Mouse (Mus musculus): Measurements from ENCODE around the gene Katnb1. TPM values are rescaled to one million over a fixed set of nuclear protein-coding genes. Genes with fewer than 3 reads are reported as not detected.
A peak's percentile ranks its signal among the peaks of the same experiment; 100 is the strongest.

The Katnb1 gene
- polyA plus RNA-seq, 1 experiment from 2014 or later, result 29.5 TPM

DNA sequence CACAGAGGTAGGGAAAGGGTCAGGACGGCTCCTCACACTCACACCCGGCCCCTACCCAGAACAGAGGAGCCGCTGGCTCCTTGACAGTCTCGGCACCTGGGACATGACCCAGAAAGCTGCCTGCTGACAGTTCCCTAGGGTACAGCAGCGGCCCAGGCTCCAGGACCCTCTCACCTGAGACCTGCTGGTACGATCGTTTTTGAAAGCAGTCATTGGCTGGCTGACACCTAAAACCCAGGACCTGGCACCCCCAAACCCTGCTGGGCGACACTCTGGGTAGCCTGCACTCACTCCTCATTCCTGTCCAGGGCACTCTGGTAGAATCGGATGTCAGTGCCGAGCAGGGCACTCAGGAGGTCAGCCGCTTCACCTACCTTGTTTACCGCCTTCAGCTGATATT is 56.2 kb downstream of the Katnb1 start:
- peaks cover 48% of the 10 kb centered on the region for H3K4me1 ChIP-seq (ENCODE audit: insufficient read depth, low read length)
- H3K4me3 ChIP-seq (ENCODE audit: low read length), result peak overlapping the region; percentile 39
- no peaks in the 10 kb centered on the region for H3K9me3 ChIP-seq (ENCODE audit: low read length)
- peak overlapping the region; percentile 53 for H3K9ac ChIP-seq (replicated peaks; ENCODE audit: low read length)
- no peaks in the 10 kb centered on the region for H3K27me3 ChIP-seq (ENCODE audit: insufficient read depth, low read length)
- WGBS, result 30% methylated on average over 12 of the region's 12 CpGs
- H3K4me2 ChIP-seq (replicated peaks; ENCODE audit: low read depth, low read length), result peak overlapping the region; percentile 64
- ATAC-seq (ENCODE audit: low FRiP score, low TSS enrichment), result no peak; the same call in 1 of the 2 replicates
- peak overlapping the region; percentile 28; the same call in 1 of the 2 replicates for H3K27ac ChIP-seq (ENCODE audit: low read length)
- H3K36me3 ChIP-seq (ENCODE audit: insufficient read depth, low read length), result peaks cover 19% of the 10 kb centered on the region; the same call in 1 of the 2 replicates

DNA sequence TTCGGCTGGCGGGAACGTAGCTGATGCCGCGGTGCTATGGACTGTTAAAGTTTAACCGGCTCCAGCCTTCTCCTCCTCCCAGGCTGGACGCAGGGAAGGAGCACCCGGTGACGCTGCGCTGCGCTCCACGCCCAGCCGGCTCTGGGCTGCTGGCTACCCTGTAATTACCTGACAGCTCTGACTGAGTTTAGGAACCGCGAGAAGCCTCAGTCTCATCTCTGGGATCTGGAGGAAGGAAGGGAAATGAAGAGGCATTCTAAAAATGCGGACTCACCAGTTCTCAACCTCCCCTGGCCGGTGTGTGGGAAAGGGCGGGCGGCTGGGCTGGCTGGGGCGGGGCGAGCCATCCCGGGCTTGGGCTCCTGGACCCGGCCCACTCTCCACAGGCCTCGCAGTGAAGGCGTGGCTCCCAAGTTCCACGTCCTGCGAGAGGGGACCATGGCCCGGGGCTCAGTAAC is 56.7 kb downstream of the Katnb1 start:
- ATAC-seq (ENCODE audit: low FRiP score, low TSS enrichment), result peak; percentile 72
- Histone ChIP-seq H3K27me3 (ENCODE audit: insufficient read depth, low read length) (no peaks in the 10 kb centered on the region), H3K9me3 (ENCODE audit: low read length) (no peaks in the 10 kb centered on the region), H3K9ac (replicated peaks; ENCODE audit: low read length) (peak overlapping the region; percentile 53), H3K27ac (ENCODE audit: low read length) (peak overlapping the region; percentile 28), H3K4me1 (ENCODE audit: insufficient read depth, low read length) (peaks cover 51% of the 10 kb centered on the region), H3K4me2 (replicated peaks; ENCODE audit: low read depth, low read length) (peak overlapping the region; percentile 64), H3K36me3 (ENCODE audit: insufficient read depth, low read length) (peaks cover 16% of the 10 kb centered on the region; the same call in 1 of the 2 replicates), H3K4me3 (ENCODE audit: low read length) (peak overlapping the region; percentile 39)
- 5% methylated on average over 28 of the region's 28 CpGs for WGBS

DNA sequence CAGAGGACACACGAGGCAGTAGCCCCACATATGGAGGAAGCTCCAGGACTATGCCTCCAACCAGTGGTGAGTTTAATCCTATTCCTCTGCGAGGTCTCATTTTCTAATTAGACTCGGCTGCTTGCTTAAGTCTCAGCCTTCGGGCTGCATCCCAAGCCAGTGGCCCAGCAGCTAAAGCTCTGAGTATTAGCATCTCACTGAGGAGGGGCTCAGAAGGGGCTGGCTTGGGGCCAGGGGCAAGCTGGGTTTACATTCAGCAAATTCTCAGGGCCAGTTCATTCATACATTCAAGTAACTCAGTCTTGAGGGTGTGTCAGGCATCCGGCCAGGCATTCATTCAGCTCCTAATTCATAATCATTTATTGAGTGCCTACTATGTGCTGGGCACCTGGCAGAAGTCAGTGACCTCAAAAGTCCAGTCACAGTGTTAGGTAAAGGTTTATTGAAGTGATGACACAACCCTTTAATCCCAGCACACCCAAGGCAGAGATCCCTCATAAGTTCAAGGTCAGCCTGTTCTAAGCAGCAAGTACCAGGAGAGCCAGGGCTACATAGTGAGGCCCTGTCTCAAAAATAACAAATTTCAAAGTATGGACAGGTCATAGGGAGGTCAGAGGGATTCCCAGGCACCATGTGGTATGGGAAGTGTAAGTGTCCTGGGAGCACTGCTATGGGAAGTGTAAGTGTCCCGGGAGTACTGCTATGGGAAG is 57.5 kb downstream of the Katnb1 start:
- Histone ChIP-seq H3K4me3 (ENCODE audit: low read length) (peak overlapping the region; percentile 39), H3K9me3 (ENCODE audit: low read length) (no peaks in the 10 kb centered on the region), H3K27me3 (ENCODE audit: insufficient read depth, low read length) (no peaks in the 10 kb centered on the region), H3K27ac (ENCODE audit: low read length) (peak overlapping the region; percentile 23), H3K4me2 (replicated peaks; ENCODE audit: low read depth, low read length) (peak overlapping the region; percentile 64), H3K36me3 (ENCODE audit: insufficient read depth, low read length) (peaks cover 11% of the 10 kb centered on the region; the same call in 1 of the 2 replicates), H3K9ac (replicated peaks; ENCODE audit: low read length) (0 out of 2 replicates have a peak overlapping the region, but pooled peaks have one; percentile 53), H3K4me1 (ENCODE audit: insufficient read depth, low read length) (peaks cover 59% of the 10 kb centered on the region)
- 23% methylated on average over 6 of the region's 6 CpGs for WGBS
- no peak for ATAC-seq (ENCODE audit: low FRiP score, low TSS enrichment)

DNA sequence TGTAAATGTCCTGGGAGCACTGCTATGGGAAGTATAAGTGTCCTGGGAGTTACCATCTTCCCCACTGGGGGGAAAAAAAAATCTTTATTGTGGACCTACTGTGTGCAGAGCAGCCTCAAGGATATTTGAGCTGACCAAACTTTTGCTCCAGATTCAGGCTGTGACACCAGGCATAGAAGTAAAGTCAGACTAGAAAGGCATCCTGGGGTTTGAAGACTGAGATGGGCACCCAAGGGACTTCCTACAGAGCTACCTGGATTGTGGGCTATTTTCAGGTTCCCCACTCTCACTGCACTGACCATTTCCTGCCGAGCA is 58.0 kb downstream of the Katnb1 start:
- peaks cover 62% of the 10 kb centered on the region for H3K4me1 ChIP-seq (ENCODE audit: insufficient read depth, low read length)
- no peak overlapping the region for H3K27ac ChIP-seq (ENCODE audit: low read length)
- 0 out of 2 replicates have a peak, but pooled peaks cover 8% of the 10 kb centered on the region for H3K36me3 ChIP-seq (ENCODE audit: insufficient read depth, low read length)
- WGBS, result 59% methylated on average over 1 of the region's 1 CpGs
- H3K9me3 ChIP-seq (ENCODE audit: low read length), result no peaks in the 10 kb centered on the region
- H3K4me3 ChIP-seq (ENCODE audit: low read length), result no peak overlapping the region
- H3K27me3 ChIP-seq (ENCODE audit: insufficient read depth, low read length), result no peaks in the 10 kb centered on the region
- no peak overlapping the region for H3K4me2 ChIP-seq (replicated peaks; ENCODE audit: low read depth, low read length)
- no peak for ATAC-seq (ENCODE audit: low FRiP score, low TSS enrichment)
- no peak overlapping the region for H3K9ac ChIP-seq (replicated peaks; ENCODE audit: low read length)

DNA sequence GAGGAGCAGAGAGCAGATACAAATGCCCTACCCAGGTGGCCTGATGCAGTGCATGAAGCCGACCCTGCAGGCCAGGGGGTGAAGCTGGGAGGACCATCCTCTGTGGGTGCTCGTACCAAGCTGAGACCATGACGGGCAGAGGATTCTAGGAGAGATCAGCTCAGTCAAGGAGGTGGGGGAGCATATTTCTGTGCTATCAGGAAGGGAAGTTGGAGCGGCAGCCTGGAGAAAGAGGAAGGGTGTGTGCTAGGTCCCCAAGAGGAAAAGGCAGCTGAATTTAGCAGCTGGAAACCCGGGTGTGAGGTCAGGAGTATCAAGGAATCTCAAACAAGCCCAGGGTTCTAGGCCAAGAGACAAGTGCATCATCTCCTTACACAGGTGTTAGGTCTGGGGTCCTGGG is 59.6 kb downstream of the Katnb1 start:
- H3K4me2 ChIP-seq (replicated peaks; ENCODE audit: low read depth, low read length), result peak overlapping the region; percentile 88
- peak overlapping the region; percentile 44 for H3K27ac ChIP-seq (ENCODE audit: low read length)
- H3K4me1 ChIP-seq (ENCODE audit: insufficient read depth, low read length), result peaks cover 72% of the 10 kb centered on the region
- WGBS, result 49% methylated on average over 5 of the region's 5 CpGs
- no peaks in the 10 kb centered on the region for H3K9me3 ChIP-seq (ENCODE audit: low read length)
- H3K27me3 ChIP-seq (ENCODE audit: insufficient read depth, low read length), result no peaks in the 10 kb centered on the region
- no peaks in the 10 kb centered on the region for H3K36me3 ChIP-seq (ENCODE audit: insufficient read depth, low read length)
- H3K4me3 ChIP-seq (ENCODE audit: low read length), result no peak overlapping the region
- H3K9ac ChIP-seq (replicated peaks; ENCODE audit: low read length), result no peak overlapping the region
- no peak for ATAC-seq (ENCODE audit: low FRiP score, low TSS enrichment)

DNA sequence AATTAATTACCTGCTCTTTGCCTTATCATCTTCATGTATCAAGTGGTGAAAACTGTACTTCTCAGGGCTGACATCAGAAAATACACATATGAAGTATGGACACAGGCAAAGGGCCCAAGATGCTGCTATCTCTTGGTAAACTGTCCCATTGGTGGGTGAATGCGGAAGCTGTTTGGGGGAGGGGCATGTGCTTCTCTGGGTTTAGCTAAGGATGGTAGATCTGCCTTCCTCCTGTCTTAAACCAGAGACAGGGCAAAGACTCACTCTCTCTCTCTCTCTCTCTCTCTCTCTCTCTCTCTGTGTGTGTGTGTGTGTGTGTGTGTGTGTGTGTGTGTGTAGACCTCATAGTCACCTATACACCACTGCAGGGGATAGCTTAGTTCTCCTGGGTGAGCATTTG is 60.0 kb downstream of the Katnb1 start:
- Histone ChIP-seq H3K4me1 (ENCODE audit: insufficient read depth, low read length) (peaks cover 72% of the 10 kb centered on the region), H3K9ac (replicated peaks; ENCODE audit: low read length) (peak overlapping the region; percentile 87; the same call in 1 of the 2 replicates)

DNA sequence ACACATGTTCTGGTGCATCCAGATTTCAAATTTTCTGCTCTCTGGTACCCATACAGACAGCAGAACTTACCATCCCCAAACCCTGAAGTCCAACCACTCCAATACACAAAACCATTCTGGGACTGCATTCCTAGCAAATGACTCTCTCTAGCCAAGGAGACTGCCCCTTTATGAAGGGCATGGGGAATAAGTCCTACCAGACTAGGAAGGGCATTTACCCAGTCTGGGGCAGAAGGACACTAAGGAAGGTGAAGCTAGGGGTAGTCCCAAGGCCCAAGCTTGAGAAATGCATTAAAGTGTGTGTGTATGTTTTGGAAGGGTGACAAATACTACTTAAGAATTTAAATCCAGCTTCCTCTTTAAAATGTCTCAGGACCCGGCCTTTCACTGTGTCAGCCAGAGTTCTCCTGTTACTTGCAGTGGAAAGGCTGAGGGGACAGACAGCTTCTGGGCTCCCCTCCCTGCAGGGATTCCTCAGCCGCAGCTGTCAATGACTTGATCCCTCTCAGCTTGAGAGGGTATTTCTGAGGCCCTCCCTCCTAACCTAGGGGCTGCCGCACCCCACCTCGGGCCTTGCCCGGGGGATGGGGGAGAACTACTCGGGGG is 60.6 kb downstream of the Katnb1 start:
- Histone ChIP-seq H3K4me2 (replicated peaks; ENCODE audit: low read depth, low read length) (peak overlapping the region; percentile 88), H3K4me1 (ENCODE audit: insufficient read depth, low read length) (peaks cover 72% of the 10 kb centered on the region), H3K27ac (ENCODE audit: low read length) (peak overlapping the region; percentile 88), H3K9ac (replicated peaks; ENCODE audit: low read length) (peak overlapping the region; percentile 87), H3K36me3 (ENCODE audit: insufficient read depth, low read length) (no peaks in the 10 kb centered on the region), H3K4me3 (ENCODE audit: low read length) (peak overlapping the region; percentile 70), H3K9me3 (ENCODE audit: low read length) (no peaks in the 10 kb centered on the region), H3K27me3 (ENCODE audit: insufficient read depth, low read length) (no peaks in the 10 kb centered on the region)
- ATAC-seq (ENCODE audit: low FRiP score, low TSS enrichment), result peak; percentile 36; the same call in 1 of the 2 replicates
- WGBS, result 0% methylated on average over 6 of the region's 6 CpGs

More for the DNA sequence above, 60.0 kb downstream of the Katnb1 start:
- 94% methylated on average over 1 of the region's 1 CpGs for WGBS
- peak overlapping the region; percentile 88 for H3K4me2 ChIP-seq (replicated peaks; ENCODE audit: low read depth, low read length)
- peak overlapping the region; percentile 70 for H3K4me3 ChIP-seq (ENCODE audit: low read length)
- H3K27ac ChIP-seq (ENCODE audit: low read length), result peak overlapping the region; percentile 88
- no peak for ATAC-seq (ENCODE audit: low FRiP score, low TSS enrichment)
- no peaks in the 10 kb centered on the region for H3K9me3 ChIP-seq (ENCODE audit: low read length)
- no peaks in the 10 kb centered on the region for H3K27me3 ChIP-seq (ENCODE audit: insufficient read depth, low read length)
- H3K36me3 ChIP-seq (ENCODE audit: insufficient read depth, low read length), result no peaks in the 10 kb centered on the region

DNA sequence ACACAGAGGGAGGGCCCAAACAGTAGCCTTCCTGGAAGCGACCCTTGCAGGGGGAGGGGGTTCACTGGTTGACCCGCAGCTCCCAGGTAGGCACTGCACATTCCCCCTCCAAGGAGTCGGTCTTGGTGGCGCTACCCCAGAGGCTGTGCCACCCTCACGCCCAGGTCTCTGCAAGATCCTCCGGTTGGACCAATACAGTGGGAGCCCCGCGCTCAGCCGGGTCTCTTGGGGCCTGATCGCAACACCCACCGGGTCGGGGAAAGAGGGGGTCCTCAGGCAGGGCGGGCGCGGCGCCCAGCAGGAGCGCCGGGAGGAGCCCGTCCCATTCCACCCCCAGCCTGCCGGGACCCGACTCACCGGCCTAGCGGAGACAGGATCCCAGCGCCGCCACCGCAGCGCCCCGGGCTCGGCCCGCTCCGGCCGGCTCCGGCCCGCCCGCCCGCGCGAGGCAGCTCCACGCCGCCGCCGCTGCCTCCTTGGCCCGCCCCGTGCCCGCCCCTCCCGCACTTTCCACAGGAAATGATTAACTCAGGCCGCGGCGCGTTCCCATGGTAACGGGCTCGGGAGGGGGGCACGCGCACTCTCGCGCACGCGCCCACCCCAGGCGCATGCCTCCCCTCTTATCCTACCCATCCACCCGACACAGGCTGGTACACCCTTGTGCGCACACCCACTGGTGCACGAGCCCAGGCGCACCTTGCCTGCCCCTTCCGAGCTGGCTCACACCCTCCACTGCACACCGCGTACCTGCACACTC is 61.3 kb downstream of the Katnb1 start:
- H3K9me3 ChIP-seq (ENCODE audit: low read length), result no peaks in the 10 kb centered on the region
- H3K27me3 ChIP-seq (ENCODE audit: insufficient read depth, low read length), result no peaks in the 10 kb centered on the region
- peak overlapping the region; percentile 88 for H3K4me2 ChIP-seq (replicated peaks; ENCODE audit: low read depth, low read length)
- H3K36me3 ChIP-seq (ENCODE audit: insufficient read depth, low read length), result no peaks in the 10 kb centered on the region
- H3K4me1 ChIP-seq (ENCODE audit: insufficient read depth, low read length), result peaks cover 65% of the 10 kb centered on the region
- H3K9ac ChIP-seq (replicated peaks; ENCODE audit: low read length), result peak overlapping the region; percentile 87
- peak overlapping the region; percentile 88 for H3K27ac ChIP-seq (ENCODE audit: low read length)
- 1% methylated on average over 41 of the region's 66 CpGs for WGBS
- peak; percentile 78 for ATAC-seq (ENCODE audit: low FRiP score, low TSS enrichment)
- peak overlapping the region; percentile 70 for H3K4me3 ChIP-seq (ENCODE audit: low read length)

DNA sequence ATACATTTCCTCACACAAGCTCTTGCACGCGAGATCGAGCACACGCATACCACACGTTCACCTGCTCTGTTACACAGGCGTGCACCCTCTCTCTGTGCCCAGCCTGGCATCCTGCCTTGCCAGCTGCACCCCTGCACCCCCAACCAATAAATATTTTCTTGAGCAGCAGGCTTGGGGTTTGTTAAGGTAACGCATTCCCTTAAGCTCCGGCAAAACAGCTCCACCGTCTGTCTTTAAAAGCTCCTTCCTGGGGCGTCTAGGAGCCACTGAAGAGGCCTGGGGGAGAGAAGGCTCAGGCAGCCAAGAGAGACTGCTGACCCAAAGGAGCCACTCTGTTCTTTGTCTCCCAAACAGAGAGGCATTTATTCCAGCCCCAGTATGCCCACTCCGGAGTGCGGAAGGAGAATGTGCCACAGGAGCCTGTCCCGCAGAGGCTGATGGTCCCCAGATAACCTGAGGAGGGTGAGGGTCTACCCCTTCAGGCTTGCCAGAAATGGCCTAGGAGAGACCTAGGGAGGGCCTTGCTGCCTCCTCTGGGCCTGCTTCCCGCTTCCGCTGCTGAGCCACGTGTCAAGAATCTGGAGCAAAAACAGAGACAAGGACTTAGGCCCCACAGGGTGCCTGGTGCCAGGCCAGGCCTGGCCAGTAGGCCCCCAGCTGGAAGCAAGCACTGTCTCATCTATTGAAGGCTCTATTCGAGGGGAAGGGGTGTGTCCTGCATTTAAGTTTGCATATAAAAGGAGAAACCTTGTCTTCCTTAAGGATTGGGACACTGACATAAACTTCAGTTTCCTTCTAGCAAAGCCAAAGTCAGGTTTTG is 62.2 kb downstream of the Katnb1 start:
- H3K27ac ChIP-seq (ENCODE audit: low read length), result peak overlapping the region; percentile 69
- H3K9ac ChIP-seq (replicated peaks; ENCODE audit: low read length), result peak overlapping the region; percentile 87; the same call in 1 of the 2 replicates
- H3K36me3 ChIP-seq (ENCODE audit: insufficient read depth, low read length), result no peaks in the 10 kb centered on the region
- peak overlapping the region; percentile 70; the same call in 1 of the 2 replicates for H3K4me3 ChIP-seq (ENCODE audit: low read length)
- H3K9me3 ChIP-seq (ENCODE audit: low read length), result no peaks in the 10 kb centered on the region
- peak overlapping the region; percentile 88 for H3K4me2 ChIP-seq (replicated peaks; ENCODE audit: low read depth, low read length)
- peaks cover 55% of the 10 kb centered on the region for H3K4me1 ChIP-seq (ENCODE audit: insufficient read depth, low read length)
- 21% methylated on average over 17 of the region's 17 CpGs for WGBS
- peak; percentile 11; the same call in 1 of the 2 replicates for ATAC-seq (ENCODE audit: low FRiP score, low TSS enrichment)
- no peaks in the 10 kb centered on the region for H3K27me3 ChIP-seq (ENCODE audit: insufficient read depth, low read length)
